Mouse (Mus musculus) cerebral cortex, adult 2 months (tissue): Measurements from ENCODE around the gene Pin1rt1.

Source experiments
- WGBS: fragments of 180-500 bp; shearing (Covaris S2); methylation state at CpG from one replicate; pipeline ENCODE4 v1.1.7; 2018; 5-methylcytosine and 5-hydroxymethylcytosine counted together

Pin1rt1 gene

DNA sequence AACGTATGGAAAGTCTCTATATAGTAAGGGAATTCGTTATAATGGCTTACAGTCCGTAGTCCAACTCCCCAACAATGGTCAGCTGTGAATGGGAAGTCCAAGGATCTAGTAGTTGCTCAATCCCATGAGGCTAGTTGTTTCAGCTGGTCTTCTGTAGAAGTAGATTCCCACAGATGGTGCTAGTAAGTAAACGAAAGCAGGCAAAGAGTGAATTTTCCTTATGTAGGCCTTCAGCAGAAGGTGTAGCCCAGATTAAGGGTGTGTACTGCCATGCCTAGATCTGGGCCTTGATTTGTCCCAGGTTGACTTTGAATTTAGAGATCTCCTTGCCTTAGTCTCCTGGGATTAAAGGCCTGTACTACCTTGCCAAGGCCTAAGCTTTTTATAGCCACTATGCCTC, at the start of gene Pin1rt1:
Pin1rt1 (minus strand) TSS at position 101 of the 400 bp plus-strand sequence.
- WGBS: 87% methylated on average over 4 of the region's 4 CpGs

DNA sequence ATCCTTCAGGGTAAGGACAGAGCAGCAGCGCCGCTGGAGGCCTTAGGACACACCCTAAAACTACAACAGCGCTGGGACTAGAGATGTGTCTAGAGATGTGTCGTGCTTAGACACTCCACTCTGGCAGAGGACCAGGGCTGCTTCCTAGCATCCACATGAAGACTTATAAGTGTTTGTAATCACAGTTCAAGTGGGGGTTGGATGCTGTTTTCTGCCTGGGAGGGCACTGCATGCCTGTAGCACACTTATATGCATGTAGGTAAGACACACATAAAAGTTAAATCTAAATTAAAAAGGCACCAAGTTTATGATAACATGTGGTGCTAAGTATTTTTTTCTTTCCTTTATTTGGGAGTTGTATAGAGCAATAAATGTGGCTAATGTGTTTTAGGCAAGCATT, 47.8 kb upstream of the Pin1rt1 start:
- 82% methylated on average over 4 of the region's 4 CpGs for WGBS

DNA sequence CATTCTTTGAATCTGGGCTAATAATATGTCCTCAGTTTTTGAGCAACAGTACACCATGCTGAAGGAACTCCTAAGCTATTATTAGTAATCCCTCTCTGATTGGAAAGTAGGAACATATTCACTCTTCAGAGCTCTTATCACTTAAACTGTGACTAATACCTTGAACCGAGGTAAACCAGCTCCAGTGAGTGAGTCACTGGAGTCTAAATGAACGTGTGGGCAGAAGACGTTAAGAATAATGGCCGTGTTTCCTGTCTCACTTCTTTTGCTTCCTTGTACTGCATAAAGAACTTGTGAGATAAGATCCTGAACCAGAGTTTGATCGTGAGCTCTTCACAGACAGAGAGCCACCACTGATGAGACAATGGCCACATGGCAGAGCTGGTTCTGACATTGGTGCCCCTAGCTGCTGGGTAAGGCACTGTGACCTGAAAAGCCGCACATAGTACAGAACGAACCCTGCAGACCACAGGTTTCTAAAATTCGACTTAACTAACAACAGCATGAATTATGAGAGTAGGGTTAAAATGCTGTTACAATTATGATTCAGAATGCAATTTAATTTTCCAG, 47.0 kb upstream of the Pin1rt1 start:
- 58% methylated on average over 8 of the region's 8 CpGs for WGBS

DNA sequence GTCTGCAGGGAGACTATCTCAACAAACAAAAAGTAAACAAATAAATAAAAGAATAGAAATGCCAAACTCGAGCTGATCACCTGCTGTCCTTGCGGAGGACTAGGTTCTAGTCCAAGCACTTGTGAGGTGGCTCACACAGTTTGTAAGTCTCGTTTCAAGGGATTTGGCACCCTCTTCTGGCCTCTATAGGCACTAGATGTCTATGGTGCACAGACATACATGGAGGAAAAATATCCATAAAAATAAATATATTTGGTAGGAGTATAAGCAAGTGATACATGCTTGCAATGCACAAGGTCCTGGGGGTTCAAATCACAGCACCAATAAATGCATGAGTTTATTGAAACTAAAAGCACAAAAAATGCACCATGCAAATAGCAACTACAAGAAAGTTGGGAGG, 34.4 kb upstream of the Pin1rt1 start:
- WGBS: 71% methylated on average over 3 of the region's 3 CpGs

DNA sequence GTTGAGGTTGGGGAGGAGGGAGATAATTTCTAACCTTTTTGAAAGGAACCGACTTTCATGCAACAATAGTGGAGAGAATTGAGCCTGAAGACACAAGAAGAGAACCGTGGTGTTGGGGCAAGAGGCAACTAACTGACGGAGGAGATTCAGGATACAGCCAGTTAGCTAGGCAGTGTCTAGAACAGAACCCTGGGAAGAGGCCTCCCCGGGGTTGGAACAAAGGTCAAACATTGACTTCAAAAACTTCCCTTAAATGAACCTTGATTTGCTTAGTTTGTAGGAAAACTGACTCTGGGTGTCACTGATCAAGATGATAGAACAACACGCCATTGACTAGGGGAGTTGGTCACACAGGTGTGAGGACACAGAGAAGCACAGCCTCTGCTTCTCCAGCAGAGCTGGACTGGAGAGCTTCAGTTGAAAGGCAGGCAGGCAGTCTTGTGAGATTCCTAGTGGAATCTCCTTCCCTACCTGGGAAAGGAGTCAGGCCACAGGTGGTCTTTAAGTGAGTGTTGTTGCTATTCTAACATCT, 32.5 kb upstream of the Pin1rt1 start:
- 84% methylated on average over 5 of the region's 5 CpGs for WGBS

DNA sequence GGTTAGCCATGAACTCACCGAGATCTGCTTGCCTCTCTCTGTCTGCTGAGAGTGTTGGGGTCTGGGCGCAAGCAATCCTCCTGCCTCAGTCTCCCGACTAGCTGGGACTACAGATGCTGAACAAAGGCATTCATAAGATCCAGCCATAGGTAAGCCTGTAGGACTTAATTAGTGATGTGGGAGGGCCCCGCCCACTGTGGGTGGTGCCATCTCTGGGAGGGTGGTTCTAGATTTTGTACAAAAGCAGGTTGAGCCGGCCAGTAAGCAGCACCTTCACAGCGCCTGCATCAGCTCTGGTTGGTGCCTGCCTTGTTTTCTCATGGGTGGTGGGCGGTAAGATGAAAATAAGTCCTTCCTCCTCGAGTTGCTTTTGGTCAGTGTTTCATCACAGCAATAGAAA, 30.1 kb upstream of the Pin1rt1 start:
- WGBS: 67% methylated on average over 8 of the region's 8 CpGs

DNA sequence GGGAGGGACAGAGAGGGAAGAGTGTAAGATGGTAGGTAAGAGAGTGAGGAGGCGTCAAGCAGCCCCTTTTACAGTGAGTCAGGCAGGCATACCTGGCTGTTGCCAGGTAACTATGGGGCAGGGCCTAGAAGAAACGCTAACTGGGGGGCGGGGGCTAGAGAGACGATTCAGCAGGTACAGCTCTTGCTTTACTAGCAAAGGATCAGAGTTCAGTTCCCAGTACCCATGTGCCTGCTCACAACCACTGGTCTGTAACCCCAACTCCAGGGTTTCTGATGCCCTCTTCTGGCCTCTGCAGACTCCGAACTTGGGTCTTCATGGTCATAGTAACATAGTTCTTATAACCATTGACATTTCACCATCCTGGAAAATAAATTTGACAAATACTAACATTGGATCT, 27.8 kb upstream of the Pin1rt1 start:
- WGBS: 78% methylated on average over 5 of the region's 5 CpGs

DNA sequence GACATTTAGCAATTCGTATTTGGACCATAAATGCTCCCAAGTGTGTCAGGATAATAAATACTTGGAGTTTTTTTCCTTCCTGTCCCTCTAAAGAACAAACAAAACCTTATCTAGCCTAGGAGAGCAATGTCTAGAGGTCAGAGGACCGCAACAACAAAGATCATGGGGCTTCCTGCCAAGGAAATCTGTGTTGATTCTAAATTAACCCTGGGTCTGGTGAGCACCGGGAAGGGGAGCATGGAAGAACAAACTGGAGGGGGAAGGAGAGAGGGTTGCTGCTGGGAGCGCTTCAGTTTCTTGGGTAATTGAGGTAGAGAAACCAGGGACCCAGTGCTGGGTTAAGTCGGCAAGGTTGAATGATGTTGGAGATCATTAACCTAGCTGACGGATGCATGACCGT, 27.0 kb upstream of the Pin1rt1 start:
- 46% methylated on average over 7 of the region's 7 CpGs for WGBS

DNA sequence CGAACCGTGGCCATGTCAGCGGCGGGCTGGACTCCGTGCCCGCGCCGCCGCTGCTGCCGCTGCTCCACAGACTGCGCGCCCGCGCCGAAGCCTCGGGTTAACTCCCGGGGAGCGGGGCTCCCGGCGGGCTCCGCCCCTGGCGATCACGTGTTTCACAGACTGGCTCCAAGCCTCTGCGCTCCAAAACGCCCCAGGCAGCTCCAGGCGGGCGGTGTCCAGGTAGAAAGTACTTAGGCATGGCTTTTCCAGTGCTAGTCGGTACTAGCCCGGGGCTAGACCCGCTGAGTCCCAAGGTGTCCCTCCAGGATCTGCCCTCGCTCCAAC, 26.5 kb upstream of the Pin1rt1 start, which contains the start of gene Depdc7:
Depdc7 (minus strand) TSS at position 138 of the 324 bp plus-strand sequence.
- WGBS: under 1% methylated on average over 31 of the region's 31 CpGs

DNA sequence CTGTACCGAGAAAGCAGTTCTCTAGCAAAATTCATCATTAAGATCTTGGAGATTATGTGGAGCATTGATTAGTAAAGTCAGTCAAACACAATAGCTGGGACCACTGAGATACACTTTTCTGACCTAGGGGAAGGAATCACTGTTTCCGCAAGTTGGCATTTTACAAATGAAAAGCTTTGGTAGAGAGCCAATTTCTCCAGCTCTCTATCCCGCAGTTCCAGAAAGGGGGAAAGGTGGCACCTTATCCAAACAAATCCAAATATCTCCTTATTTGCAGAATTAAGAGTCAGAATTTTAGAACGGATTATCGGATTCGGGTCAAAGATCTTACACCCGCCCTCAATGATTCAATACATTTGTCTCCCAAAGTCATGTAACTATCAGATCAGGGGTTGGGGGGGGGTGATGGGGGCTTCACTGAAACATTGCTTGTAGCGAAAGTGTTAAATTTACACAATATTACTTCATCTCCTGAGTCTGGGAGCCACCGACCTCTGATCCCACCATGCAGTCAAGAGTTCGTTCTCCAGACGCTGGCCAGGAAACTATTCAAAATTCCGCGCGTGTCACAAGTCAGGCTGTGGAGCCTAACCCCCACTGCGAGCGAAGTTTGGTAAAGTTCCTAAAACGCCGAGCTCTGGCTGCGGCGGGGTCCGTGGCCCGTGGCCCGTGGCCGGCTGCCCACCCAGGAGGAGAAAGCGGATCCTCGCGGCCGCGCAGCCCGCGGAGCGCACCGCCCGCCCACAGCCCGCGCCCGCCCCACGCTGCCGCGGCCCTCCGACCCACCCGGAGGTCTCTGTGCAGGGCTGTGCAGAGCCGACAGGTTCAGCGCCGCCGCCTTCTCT, 25.9 kb upstream of the Pin1rt1 start:
- 6% methylated on average over 46 of the region's 46 CpGs for WGBS

DNA sequence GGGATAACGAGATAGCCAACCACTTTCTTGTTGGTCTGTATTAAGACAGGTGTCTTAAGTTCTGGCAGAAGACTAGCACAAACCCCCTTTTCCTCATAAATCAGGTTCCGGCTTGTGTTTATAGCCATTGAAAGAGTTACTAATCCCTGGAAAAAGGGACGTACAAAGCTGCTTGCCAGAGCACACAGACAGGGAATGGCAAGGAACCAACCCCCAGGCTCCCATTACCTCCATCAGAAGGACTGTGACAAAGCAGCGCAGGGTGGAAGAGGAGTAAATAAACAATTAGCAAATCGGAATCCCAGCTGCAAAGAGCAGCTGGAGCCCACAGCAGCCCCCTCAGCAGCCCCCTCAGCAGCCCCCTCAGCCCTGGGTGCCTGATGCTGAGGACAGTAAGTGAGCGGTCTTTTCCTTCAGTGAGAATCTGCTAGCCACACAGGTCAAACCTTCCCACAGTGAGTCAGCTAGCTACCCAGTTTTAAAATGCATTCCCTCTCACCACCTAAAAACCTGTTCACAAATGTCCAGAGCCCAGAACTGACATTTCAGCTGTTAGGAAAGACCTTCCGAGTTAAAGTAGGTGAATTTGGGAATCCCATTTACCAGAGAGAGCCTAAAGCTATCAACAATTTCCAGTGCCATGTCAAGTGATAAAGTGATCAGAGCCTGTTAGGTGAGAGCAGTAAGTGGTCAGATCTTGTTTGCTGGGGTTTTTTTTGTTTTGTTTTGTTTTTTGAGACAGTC, 25.0 kb upstream of the Pin1rt1 start:
- WGBS: 63% methylated on average over 7 of the region's 7 CpGs

DNA sequence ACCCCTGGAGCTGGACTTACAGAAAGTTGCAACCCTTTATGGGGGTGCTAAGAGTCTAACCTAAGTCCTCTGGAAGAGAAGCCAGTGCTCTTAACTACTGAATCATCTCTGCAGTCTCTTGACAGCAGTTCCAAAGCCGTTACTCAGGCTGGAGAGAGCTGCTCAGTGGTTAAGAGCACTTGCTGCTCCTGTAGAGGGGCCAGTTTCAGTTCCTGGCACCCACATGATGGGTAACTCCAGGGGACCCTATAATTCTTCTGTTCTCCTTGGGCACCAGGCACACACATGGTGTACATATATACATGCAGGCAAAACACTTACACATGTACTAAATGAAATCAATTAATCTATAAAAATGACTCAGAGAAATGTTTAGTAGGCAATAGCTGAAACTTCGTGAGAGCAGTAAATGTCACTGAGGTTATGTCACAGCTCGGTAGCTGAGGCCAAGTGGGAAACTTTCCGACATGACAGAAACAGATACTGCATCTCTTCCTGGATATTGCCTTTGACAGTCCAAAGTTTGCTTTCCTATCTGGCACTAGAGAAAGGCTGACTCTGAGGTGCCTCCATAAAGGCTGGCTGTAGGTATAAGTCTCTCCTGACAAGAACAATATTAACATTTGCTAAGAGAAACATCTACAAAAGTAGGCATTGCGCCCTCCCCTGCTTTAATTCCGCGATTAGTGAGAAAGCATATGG, 24.2 kb upstream of the Pin1rt1 start:
- WGBS: 75% methylated on average over 7 of the region's 7 CpGs

DNA sequence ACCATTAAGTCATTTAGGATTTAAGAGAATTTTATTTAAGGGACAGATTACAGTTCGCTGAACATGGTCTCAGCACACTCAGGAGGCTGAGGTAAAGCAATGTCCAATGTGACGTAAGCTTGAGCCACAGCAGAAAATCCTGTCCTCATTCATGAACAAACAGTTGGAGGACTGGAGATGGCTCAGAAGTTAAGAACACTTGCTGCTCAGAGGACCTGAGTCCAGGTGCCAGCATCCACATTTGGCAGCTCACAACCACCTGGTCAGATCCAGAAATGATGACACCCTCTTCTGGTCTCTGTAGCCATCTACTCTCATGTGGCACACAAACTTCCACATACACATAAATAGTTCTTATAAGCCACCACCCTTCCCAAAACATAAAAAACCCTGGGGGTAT, 23.5 kb upstream of the Pin1rt1 start:
- whole genome bisulfite sequencing: 97% methylated on average over 2 of the region's 2 CpGs

DNA sequence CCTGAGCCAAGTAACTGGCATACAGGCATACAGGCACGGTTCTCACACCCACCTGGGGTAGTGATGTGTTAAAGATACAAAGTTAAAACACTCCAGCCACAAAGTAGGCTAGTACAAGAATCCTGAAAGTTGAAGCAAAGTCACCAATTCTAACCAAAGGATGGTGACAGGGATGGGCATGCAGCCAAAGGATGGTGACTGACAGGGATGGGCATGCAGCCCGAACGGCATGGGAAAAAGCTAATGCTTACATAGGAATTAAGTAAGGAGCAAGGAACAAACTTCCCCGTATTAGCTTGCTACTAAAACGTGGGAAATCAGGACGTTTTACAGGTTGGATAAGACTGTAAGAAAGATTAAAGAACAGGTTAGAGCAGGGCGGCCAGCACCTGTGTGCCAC, 20.1 kb upstream of the Pin1rt1 start:
- WGBS: 69% methylated on average over 7 of the region's 7 CpGs

DNA sequence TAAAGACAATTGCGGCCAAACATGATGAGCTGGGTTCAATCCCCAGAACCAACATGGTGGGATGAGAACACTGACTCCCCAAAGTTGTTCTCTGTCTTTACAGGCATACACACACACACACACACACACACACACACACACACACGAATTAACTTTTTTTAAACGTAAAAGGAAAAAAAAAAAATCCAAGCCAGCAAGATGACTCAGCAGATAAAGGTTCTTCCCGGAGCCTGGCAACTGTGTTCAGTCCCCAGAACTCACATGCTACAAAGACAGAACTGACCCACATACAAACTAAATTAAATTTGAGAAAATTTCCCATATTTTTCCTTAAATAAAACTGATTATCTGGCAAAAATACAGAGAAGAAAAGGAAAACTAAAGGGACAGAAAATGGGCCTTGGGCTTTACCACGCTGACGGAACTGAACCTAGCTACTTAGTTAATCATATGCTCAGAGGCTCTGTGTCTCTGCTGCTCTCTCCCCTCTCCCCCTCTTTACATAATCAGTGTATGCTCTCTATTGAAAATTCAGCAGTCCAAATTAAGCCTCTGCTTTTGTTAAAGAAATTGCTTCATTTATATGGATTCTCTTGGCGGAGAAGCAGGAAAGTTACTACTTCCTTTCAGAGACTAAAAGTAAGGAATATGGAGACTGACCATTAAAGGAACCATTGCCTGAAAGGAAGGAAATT, 16.5 kb upstream of the Pin1rt1 start:
- WGBS: 44% methylated on average over 7 of the region's 7 CpGs

DNA sequence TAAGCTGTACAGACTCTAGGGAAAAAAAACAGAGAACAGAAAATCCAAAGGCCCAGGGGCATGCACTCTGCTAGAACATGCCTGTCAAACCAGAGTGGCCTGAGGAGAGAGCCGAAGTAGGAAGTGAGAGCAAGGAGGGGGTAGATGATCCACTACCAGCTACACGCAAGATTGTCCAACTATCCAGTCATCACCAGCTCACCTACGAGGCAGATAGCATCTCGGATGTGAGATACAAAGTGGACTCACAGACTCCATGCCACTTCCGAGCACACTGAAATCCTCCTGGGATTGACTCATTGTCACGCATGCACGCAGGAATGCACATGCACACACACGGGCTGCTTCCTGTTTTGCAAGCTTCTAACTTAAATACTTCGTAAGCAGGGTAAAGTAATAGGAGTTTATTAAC, 15.9 kb upstream of the Pin1rt1 start:
- WGBS: 76% methylated on average over 9 of the region's 9 CpGs

DNA sequence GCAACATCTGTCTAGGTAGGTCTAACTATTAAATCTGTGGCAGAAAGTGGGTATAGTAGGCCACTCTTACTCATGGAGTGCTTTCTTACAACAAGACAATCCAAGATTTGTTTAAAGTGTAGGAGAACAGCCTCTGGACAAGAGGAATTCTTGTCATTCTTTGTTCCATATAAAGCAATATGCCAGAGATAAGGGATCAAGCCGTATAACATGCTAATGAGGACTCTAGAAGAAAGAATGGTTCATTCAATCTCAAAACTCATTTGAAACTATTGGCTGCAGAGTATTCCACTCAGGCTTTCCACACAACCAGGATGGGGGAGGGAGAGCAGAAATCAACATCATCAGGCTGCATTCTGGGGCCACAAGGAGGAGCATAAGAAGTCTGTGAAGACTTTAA, 11.2 kb upstream of the Pin1rt1 start:
- WGBS: 71% methylated on average over 1 of the region's 1 CpGs

DNA sequence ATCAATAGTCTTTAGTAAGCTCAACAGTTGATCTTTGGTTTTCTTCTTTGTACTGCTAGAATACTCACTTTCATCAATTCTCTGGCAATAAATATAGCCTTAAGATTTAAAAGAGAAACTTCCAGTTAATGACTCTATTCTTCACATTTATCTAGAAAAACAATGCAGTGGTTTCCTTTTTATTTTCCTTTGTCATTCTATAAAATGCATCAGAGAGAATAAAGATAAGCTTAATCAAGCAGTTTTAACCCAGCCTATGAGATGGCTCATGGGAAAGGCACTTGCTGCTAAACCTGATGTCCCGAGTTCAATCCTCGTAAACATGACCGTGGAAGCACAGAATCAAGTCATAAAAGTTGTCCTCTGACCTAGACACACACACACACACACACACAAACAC, 5.8 kb upstream of the Pin1rt1 start:
- WGBS: 87% methylated on average over 3 of the region's 3 CpGs

DNA sequence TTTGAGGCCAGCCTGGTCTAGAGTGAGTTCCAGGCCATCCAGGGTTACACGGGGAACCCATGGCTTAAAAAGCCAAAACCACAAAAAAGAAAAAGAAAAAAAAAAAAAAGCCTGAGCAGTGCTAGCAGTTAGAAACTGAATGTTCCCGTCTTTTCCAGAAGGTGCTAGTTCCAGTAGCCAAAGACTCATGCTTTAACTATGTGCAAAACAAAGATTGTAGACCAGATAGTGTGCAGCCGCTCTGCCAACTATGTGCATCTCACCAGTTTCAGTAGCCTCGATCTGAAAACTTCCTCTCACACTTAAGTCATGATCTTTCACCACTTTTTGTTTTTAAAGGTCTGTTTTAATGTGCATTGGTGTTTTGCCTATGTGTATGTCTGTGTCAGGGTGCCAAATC, 1.6 kb upstream of the Pin1rt1 start:
- 85% methylated on average over 4 of the region's 4 CpGs for WGBS

DNA sequence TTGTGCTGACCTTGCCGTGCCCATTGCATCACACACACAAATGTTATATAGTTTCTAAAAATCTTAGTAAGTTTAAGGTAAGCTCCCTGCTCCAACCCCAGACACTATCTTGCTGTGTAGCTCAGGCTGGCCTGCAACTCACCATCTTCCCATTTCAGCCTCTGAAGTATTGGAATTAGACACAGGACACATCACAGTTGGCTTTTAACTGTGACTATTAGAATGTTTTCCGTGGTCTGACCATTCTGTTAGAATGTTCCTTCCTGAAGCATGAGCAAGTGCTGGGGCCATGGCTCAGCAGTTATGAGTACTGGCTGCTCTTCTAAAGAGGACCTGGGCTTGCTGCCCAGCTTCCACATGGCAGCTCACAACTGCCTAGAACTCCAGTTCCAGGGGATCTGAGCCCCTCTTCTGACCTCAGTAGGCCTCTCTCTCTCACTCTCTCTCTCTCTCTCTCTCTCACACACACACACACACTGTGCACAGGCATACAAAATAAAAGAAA, 1.1 kb upstream of the Pin1rt1 start:
- WGBS: 70% methylated on average over 2 of the region's 2 CpGs

DNA sequence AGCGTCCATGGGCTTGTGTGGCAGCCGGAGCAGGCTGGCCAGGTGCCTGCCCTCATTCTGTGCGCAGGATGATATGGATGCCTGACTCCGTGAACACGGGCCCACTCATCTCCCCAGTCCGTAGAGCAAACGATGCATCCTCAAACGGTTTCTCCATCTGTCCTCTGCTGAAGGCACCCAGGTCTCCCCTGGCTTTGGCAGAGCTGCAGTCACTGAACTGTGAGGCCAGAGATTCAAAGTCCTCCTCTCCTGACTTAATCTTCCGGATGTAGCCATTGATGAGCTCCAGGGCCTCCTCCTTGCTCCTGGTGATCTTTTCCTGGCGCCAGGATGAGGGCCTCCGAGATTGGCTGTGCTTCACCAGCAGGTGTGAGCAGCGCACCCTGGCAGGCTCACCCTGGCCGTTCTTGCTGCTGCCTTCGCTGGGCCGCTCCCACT, 1.9 kb downstream of the Pin1rt1 start:
- 53% methylated on average over 15 of the region's 15 CpGs for WGBS
